Mouse (Mus musculus): ENCODE results near the gene Ap3b2. TPM values are rescaled to one million over a fixed set of nuclear protein-coding genes. Genes with fewer than 3 reads are reported as not detected.

Gene Ap3b2
- polyA plus RNA-seq, 1 experiment = not detected

- H3K36me3 ChIP-seq (ENCODE audit: control insufficient read depth, insufficient read depth) = no peaks in the 10 kb centered on the region
- peaks cover 40% of the 10 kb centered on the region for H3K27me3 ChIP-seq (ENCODE audit: control insufficient read depth, insufficient read depth, insufficient read length)
- no peaks in the 10 kb centered on the region for H3K79me2 ChIP-seq (ENCODE audit: control insufficient read depth, insufficient read depth)
- H3ac ChIP-seq (ENCODE audit: control insufficient read depth, insufficient read length) = no peak overlapping the region
- no peak overlapping the region for H3K4me2 ChIP-seq (ENCODE audit: low read depth)
- no peak for TF ChIP-seq CEBPB (IDR thresholded peaks at IDR 0.05; ENCODE audit: insufficient read depth, poor library complexity, severe bottlenecking)
- no peak for TF ChIP-seq E2F4 (IDR thresholded peaks at IDR 0.05; ENCODE audit: insufficient read depth)
- no peak for TF ChIP-seq POLR2AphosphoS2 (IDR thresholded peaks at IDR 0.05; ENCODE audit: insufficient read length, low read depth)
- TF ChIP-seq MYOG (IDR thresholded peaks at IDR 0.05; ENCODE audit: control insufficient read depth in 1 of 3, insufficient read depth in 1 of 3, insufficient read length in 2 of 3, low read depth in 2 of 3) = no peak
- no peak for TF ChIP-seq TCF3 (IDR thresholded peaks at IDR 0.05; ENCODE audit: insufficient read length, low read depth)
- TF ChIP-seq USF1 (IDR thresholded peaks at IDR 0.05; ENCODE audit: low read depth) = no peak
- TF ChIP-seq TCF12 (IDR thresholded peaks at IDR 0.05; ENCODE audit: insufficient read depth, poor library complexity, severe bottlenecking) = no peak
- TF ChIP-seq MAX (IDR thresholded peaks at IDR 0.05; ENCODE audit: low read depth) = no peak
- no peak for TF ChIP-seq REST (IDR thresholded peaks at IDR 0.05; ENCODE audit: insufficient read depth, insufficient read length)
- no peak for TF ChIP-seq POLR2A (IDR thresholded peaks at IDR 0.05; ENCODE audit: insufficient read length, low read depth)
- no peak for TF ChIP-seq MYOD1 (IDR thresholded peaks at IDR 0.05; ENCODE audit: control insufficient read depth in 1 of 3, insufficient read length in 2 of 3, low read depth in 2 of 3)
- no peak for TF ChIP-seq SRF (IDR thresholded peaks at IDR 0.05; ENCODE audit: control insufficient read depth, insufficient read length, low read depth)
- H3K4me3 ChIP-seq = no peak overlapping the region
Measured at GRCm38 (mm10) chr7:81501050-81501449, 7.3 kb upstream of the Ap3b2 start.

- H3K4me2 ChIP-seq (ENCODE audit: low read depth) = no peak within 1 kb of the TSS
- H3K79me2 ChIP-seq (ENCODE audit: control insufficient read depth, insufficient read depth) = no peaks in the 10 kb centered on the region
- TF ChIP-seq REST (IDR thresholded peaks at IDR 0.05; ENCODE audit: insufficient read depth, insufficient read length) = no peak
- TF ChIP-seq TCF3 (IDR thresholded peaks at IDR 0.05; ENCODE audit: insufficient read length, low read depth) = no peak
- TF ChIP-seq TCF12 (IDR thresholded peaks at IDR 0.05; ENCODE audit: insufficient read depth, poor library complexity, severe bottlenecking) = no peak
- no peak for TF ChIP-seq USF1 (IDR thresholded peaks at IDR 0.05; ENCODE audit: low read depth)
- TF ChIP-seq MAX (IDR thresholded peaks at IDR 0.05; ENCODE audit: low read depth) = no peak
- TF ChIP-seq POLR2AphosphoS2 (IDR thresholded peaks at IDR 0.05; ENCODE audit: insufficient read length, low read depth) = no peak
- no peak for TF ChIP-seq E2F4 (IDR thresholded peaks at IDR 0.05; ENCODE audit: insufficient read depth)
- TF ChIP-seq MYOG (IDR thresholded peaks at IDR 0.05; ENCODE audit: control insufficient read depth in 1 of 3, insufficient read depth in 1 of 3, insufficient read length in 2 of 3, low read depth in 2 of 3) = no peak
- no peak for TF ChIP-seq CEBPB (IDR thresholded peaks at IDR 0.05; ENCODE audit: insufficient read depth, poor library complexity, severe bottlenecking)
- no peak for TF ChIP-seq POLR2A (IDR thresholded peaks at IDR 0.05; ENCODE audit: insufficient read length, low read depth)
- no peak for TF ChIP-seq MYOD1 (IDR thresholded peaks at IDR 0.05; ENCODE audit: control insufficient read depth in 1 of 3, insufficient read length in 2 of 3, low read depth in 2 of 3)
- no peak for TF ChIP-seq SRF (IDR thresholded peaks at IDR 0.05; ENCODE audit: control insufficient read depth, insufficient read length, low read depth)
- no peaks in the 10 kb centered on the region for H3K36me3 ChIP-seq (ENCODE audit: control insufficient read depth, insufficient read depth)
- no peak within 1 kb of the TSS for H3K4me3 ChIP-seq
- peaks cover 52% of the 10 kb centered on the region for H3K27me3 ChIP-seq (ENCODE audit: control insufficient read depth, insufficient read depth, insufficient read length)
- H3ac ChIP-seq (ENCODE audit: control insufficient read depth, insufficient read length) = no peak within 1 kb of the TSS
Measured at GRCm38 (mm10) chr7:81498181-81498580, 4.5 kb upstream of the Ap3b2 start, which contains the start of gene BC048679. Gene BC048679, minus strand, starts transcription at chr7:81498281.

DNA sequence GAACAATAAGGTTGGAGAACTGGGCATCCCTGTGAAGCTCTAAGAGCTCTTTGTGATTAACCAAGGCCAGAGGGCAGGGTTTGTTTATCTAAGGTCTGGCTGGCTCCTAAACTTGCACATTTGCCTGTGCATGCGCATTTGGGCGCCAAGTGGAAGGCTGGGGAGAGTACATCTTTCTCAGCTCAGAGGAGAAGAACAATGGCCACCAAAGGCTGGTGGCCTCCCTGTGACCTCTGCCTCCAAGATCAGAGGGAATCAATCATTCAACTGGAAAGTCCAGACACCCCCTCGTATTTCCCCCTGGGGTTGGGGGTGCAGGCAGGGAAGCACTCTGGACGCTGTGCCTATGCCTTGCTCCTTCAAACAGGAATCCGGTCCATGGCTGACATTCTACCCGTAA lies 3.4 kb upstream of the Ap3b2 start:
- TF ChIP-seq REST (IDR thresholded peaks at IDR 0.05; ENCODE audit: insufficient read depth, insufficient read length) (no peak), CEBPB (IDR thresholded peaks at IDR 0.05; ENCODE audit: insufficient read depth, poor library complexity, severe bottlenecking) (no peak), POLR2AphosphoS2 (IDR thresholded peaks at IDR 0.05; ENCODE audit: insufficient read length, low read depth) (no peak), MYOD1 (IDR thresholded peaks at IDR 0.05; ENCODE audit: control insufficient read depth in 1 of 3, insufficient read length in 2 of 3, low read depth in 2 of 3) (no peak), TCF12 (IDR thresholded peaks at IDR 0.05; ENCODE audit: insufficient read depth, poor library complexity, severe bottlenecking) (no peak), TCF3 (IDR thresholded peaks at IDR 0.05; ENCODE audit: insufficient read length, low read depth) (no peak), E2F4 (IDR thresholded peaks at IDR 0.05; ENCODE audit: insufficient read depth) (no peak), MAX (IDR thresholded peaks at IDR 0.05; ENCODE audit: low read depth) (no peak), MYOG (IDR thresholded peaks at IDR 0.05; ENCODE audit: control insufficient read depth in 1 of 3, insufficient read depth in 1 of 3, insufficient read length in 2 of 3, low read depth in 2 of 3) (no peak), USF1 (IDR thresholded peaks at IDR 0.05; ENCODE audit: low read depth) (no peak), SRF (IDR thresholded peaks at IDR 0.05; ENCODE audit: control insufficient read depth, insufficient read length, low read depth) (no peak), POLR2A (IDR thresholded peaks at IDR 0.05; ENCODE audit: insufficient read length, low read depth) (no peak)
- Histone ChIP-seq H3K79me2 (ENCODE audit: control insufficient read depth, insufficient read depth) (no peaks in the 10 kb centered on the region), H3K4me2 (ENCODE audit: low read depth) (no peak overlapping the region), H3K36me3 (ENCODE audit: control insufficient read depth, insufficient read depth) (no peaks in the 10 kb centered on the region), H3ac (ENCODE audit: control insufficient read depth, insufficient read length) (no peak overlapping the region), H3K4me3 (no peak overlapping the region), H3K27me3 (ENCODE audit: control insufficient read depth, insufficient read depth, insufficient read length) (peaks cover 49% of the 10 kb centered on the region)

DNA sequence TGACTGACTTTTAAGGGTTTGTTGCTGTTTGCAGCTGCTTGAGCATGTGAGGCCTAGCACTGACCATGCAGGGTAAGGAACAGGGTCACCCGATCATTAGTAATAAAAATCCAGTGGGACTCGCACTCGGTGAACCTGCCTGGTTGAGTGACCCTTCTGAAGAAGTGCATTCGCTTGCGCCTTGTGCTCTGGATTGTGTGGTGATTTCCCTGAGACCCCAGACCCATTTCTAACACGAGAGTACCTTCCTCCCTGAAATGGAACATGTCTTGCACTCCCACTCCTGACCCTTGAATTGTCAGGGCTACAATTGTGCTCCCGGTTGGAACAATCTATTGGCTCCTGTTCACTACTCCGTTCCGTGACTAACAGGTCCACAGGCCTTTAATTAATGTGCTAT lies 1.1 kb downstream of the Ap3b2 start:
- Histone ChIP-seq H3ac (ENCODE audit: control insufficient read depth, insufficient read length) (no peak overlapping the region), H3K36me3 (ENCODE audit: control insufficient read depth, insufficient read depth) (no peaks in the 10 kb centered on the region), H3K4me3 (no peak overlapping the region), H3K27me3 (ENCODE audit: control insufficient read depth, insufficient read depth, insufficient read length) (peaks cover 38% of the 10 kb centered on the region), H3K79me2 (ENCODE audit: control insufficient read depth, insufficient read depth) (no peaks in the 10 kb centered on the region), H3K4me2 (ENCODE audit: low read depth) (no peak overlapping the region)
- TF ChIP-seq MYOD1 (IDR thresholded peaks at IDR 0.05; ENCODE audit: control insufficient read depth in 1 of 3, insufficient read length in 2 of 3, low read depth in 2 of 3) (no peak), SRF (IDR thresholded peaks at IDR 0.05; ENCODE audit: control insufficient read depth, insufficient read length, low read depth) (no peak), MAX (IDR thresholded peaks at IDR 0.05; ENCODE audit: low read depth) (no peak), TCF12 (IDR thresholded peaks at IDR 0.05; ENCODE audit: insufficient read depth, poor library complexity, severe bottlenecking) (no peak), POLR2A (IDR thresholded peaks at IDR 0.05; ENCODE audit: insufficient read length, low read depth) (no peak), CEBPB (IDR thresholded peaks at IDR 0.05; ENCODE audit: insufficient read depth, poor library complexity, severe bottlenecking) (no peak), POLR2AphosphoS2 (IDR thresholded peaks at IDR 0.05; ENCODE audit: insufficient read length, low read depth) (no peak), REST (IDR thresholded peaks at IDR 0.05; ENCODE audit: insufficient read depth, insufficient read length) (no peak), MYOG (IDR thresholded peaks at IDR 0.05; ENCODE audit: control insufficient read depth in 1 of 3, insufficient read depth in 1 of 3, insufficient read length in 2 of 3, low read depth in 2 of 3) (no peak)
